ENCODE assay signal across 11 mouse cellular contexts in genomic region chr12:13009470-13009869, GRCm38 (mm10).
DNase-seq lines count a peak whose midpoint lies in the region; ATAC-seq and TF ChIP-seq lines count a peak whose summit lies in the region.
"Had no signal": no experiment of that assay in that cellular context is flagged by ENCODE, and none has a peak within 500 bp of the region (broad histone marks: within the 10 kb centered on the region; RNA-seq: fewer than 3 reads in every experiment).

No protein-coding gene starts in this region.

- no peak for ATAC-seq in liver, postnatal 0 days
- ATAC-seq in neural tube, embryonic 15.5 days (ENCODE audit: low FRiP score): no peak
- ATAC-seq: inflammation-experienced regulatory T-cells, adult 6 months had no signal

- WGBS in liver, postnatal 0 days (ENCODE audit: insufficient replicate concordance): 39% methylated on average over 2 of the region's 2 CpGs
- 50% methylated on average over 2 of the region's 2 CpGs for WGBS in neural tube, embryonic 15.5 days

- no peak overlapping the region for H3K27ac ChIP-seq in layer of hippocampus, adult 2 months
- H3K27ac ChIP-seq in MEL (ENCODE audit: control insufficient read depth, low read depth, low read length): no peak overlapping the region
- H3K27ac ChIP-seq in liver, postnatal 0 days (ENCODE audit: low read depth): no peak overlapping the region
- no peak overlapping the region for H3K27ac ChIP-seq in neural tube, embryonic 15.5 days (replicated peaks)
- H3K27ac ChIP-seq: embryonic facial prominence, embryonic 12.5 days had no signal

- H3K4me2 ChIP-seq in liver, postnatal 0 days (ENCODE audit: low read depth, low read length): no peak overlapping the region
- H3K4me2 ChIP-seq in neural tube, embryonic 15.5 days: no peak overlapping the region
- H3K4me2 ChIP-seq: embryonic facial prominence, embryonic 12.5 days had no signal

- peak; percentile 33 to 49 for DNase-seq in cerebellum, postnatal 10 days
- no peak for DNase-seq in cerebellum, postnatal 36 days
- no peak for DNase-seq in layer of hippocampus, adult 2 months (ENCODE audit: low spot score in 2 of 2)
- DNase-seq in layer of hippocampus, adult 18-20 months (ENCODE audit: low spot score in 2 of 2): no peak
- peak; percentile 5 for DNase-seq in MEL (ENCODE audit: low read depth, low spot score)
- peak; percentile 53 for DNase-seq in liver, postnatal 0 days
- no peak for DNase-seq in layer of hippocampus, adult 9-11 months
- DNase-seq: heart, adult 11 months had no signal

- peak; percentile 28 for TF ChIP-seq CTCF in layer of hippocampus, adult 2 months (conservative IDR thresholded peaks at IDR 0.05)
- peak; percentile 22 to 48 (median 39); a peak in 4 of 6 replicates for TF ChIP-seq CTCF in MEL (IDR thresholded peaks at IDR 0.05 in 2 of 3, conservative IDR thresholded peaks at IDR 0.05 in 1 of 3; ENCODE audit: control insufficient read depth in 1 of 3, insufficient read depth in 1 of 3, low read depth in 2 of 3, low read length in 3 of 3, poor library complexity in 1 of 3, severe bottlenecking in 1 of 3)
- TF ChIP-seq CTCF in liver, postnatal 0 days (IDR thresholded peaks at IDR 0.05; ENCODE audit: low read depth): peak; percentile 51

- TF ChIP-seq EP300 in MEL (IDR thresholded peaks at IDR 0.05; ENCODE audit: low read depth in 1 of 2, low read length in 2 of 2): no peak
- no peak for TF ChIP-seq EP300 in liver, postnatal 0 days (IDR thresholded peaks at IDR 0.05; ENCODE audit: low read depth)

- no peak for TF ChIP-seq POLR2A in MEL (IDR thresholded peaks at IDR 0.05; ENCODE audit: control insufficient read depth in 1 of 2, insufficient read depth in 1 of 2, low read depth in 1 of 2, low read length in 2 of 2, poor library complexity in 1 of 2)

- H3K36me3 ChIP-seq in MEL (ENCODE audit: control insufficient read depth in 1 of 2, insufficient read depth in 2 of 2, low read length in 2 of 2): no peaks in the 10 kb centered on the region
- no peaks in the 10 kb centered on the region for H3K36me3 ChIP-seq in liver, postnatal 0 days (replicated peaks; ENCODE audit: insufficient read depth, low read length)
- no peaks in the 10 kb centered on the region for H3K36me3 ChIP-seq in neural tube, embryonic 15.5 days
- H3K36me3 ChIP-seq: embryonic facial prominence, embryonic 12.5 days had no signal

- TF ChIP-seq RAD21 in MEL (IDR thresholded peaks at IDR 0.05; ENCODE audit: low read depth, low read length): peak; percentile 34

- H3K27me3 ChIP-seq in MEL (ENCODE audit: control insufficient read depth in 1 of 2, insufficient read depth in 2 of 2, low read length in 2 of 2): no peaks in the 10 kb centered on the region
- H3K27me3 ChIP-seq in liver, postnatal 0 days (ENCODE audit: insufficient read depth, low read length): no peaks in the 10 kb centered on the region
- no peaks in the 10 kb centered on the region for H3K27me3 ChIP-seq in neural tube, embryonic 15.5 days (replicated peaks)
- H3K27me3 ChIP-seq: embryonic facial prominence, embryonic 12.5 days had no signal

- H3K9ac ChIP-seq in MEL (ENCODE audit: control insufficient read depth, low read depth, low read length, poor library complexity, severe bottlenecking): no peak overlapping the region
- H3K9ac ChIP-seq in liver, postnatal 0 days (replicated peaks): no peak overlapping the region
- H3K9ac ChIP-seq in neural tube, embryonic 15.5 days (replicated peaks): no peak overlapping the region
- H3K9ac ChIP-seq: embryonic facial prominence, embryonic 12.5 days had no signal

- H3K4me1 ChIP-seq in MEL (ENCODE audit: control insufficient read depth in 1 of 2, insufficient read depth in 2 of 2, low read length in 2 of 2): no peaks in the 10 kb centered on the region
- H3K4me1 ChIP-seq in liver, postnatal 0 days (ENCODE audit: insufficient read depth): no peaks in the 10 kb centered on the region
- H3K4me1 ChIP-seq in neural tube, embryonic 15.5 days: no peaks in the 10 kb centered on the region
- H3K4me1 ChIP-seq: embryonic facial prominence, embryonic 12.5 days had no signal

- H3K4me3 ChIP-seq in layer of hippocampus, adult 2 months: no peak overlapping the region
- H3K4me3 ChIP-seq in MEL (ENCODE audit: control insufficient read depth in 1 of 2, insufficient read depth in 1 of 2, low read depth in 2 of 2, low read length in 2 of 2): no peak overlapping the region
- H3K4me3 ChIP-seq in liver, postnatal 0 days (ENCODE audit: low read depth, low read length): no peak overlapping the region
- no peak overlapping the region for H3K4me3 ChIP-seq in neural tube, embryonic 15.5 days (replicated peaks)
- H3K4me3 ChIP-seq: embryonic facial prominence, embryonic 12.5 days had no signal

- no peaks in the 10 kb centered on the region for H3K79me2 ChIP-seq in MEL (ENCODE audit: control insufficient read depth, insufficient read depth, low read length, poor library complexity)

- H3K9me3 ChIP-seq in MEL (replicated peaks; ENCODE audit: insufficient read depth, low read length): no peaks in the 10 kb centered on the region
- no peaks in the 10 kb centered on the region for H3K9me3 ChIP-seq in liver, postnatal 0 days (ENCODE audit: low read length)
- no peaks in the 10 kb centered on the region for H3K9me3 ChIP-seq in neural tube, embryonic 15.5 days (replicated peaks)
- H3K9me3 ChIP-seq: embryonic facial prominence, embryonic 12.5 days had no signal

TF ChIP-seq in MEL, 35 proteins besides CTCF, POLR2A, EP300 and RAD21:
- TF ChIP-seq NRF1 (IDR thresholded peaks at IDR 0.05; ENCODE audit: insufficient read depth, low read depth, low read length, poor library complexity, severe bottlenecking): no peak
- TF ChIP-seq MAX (IDR thresholded peaks at IDR 0.05; ENCODE audit: low read length): no peak
- TF ChIP-seq SMC3 (IDR thresholded peaks at IDR 0.05; ENCODE audit: low read depth, low read length): peak; percentile 44
- TF ChIP-seq ZC3H11A (IDR thresholded peaks at IDR 0.05; ENCODE audit: low read depth, low read length): 0 out of 2 replicates have a peak, but pooled peaks have one; percentile 23

Comparison
In these comparisons a context has a peak if more than half of its experiments do, and no peak if none do; other contexts are left out.
1. DNase-seq: peak in cerebellum, postnatal 10 days (2 of 2), MEL (single experiment) and liver, postnatal 0 days (single experiment); none in cerebellum, postnatal 36 days (0 of 2), layer of hippocampus, adult 2 months (0 of 2), layer of hippocampus, adult 18-20 months (0 of 2) and layer of hippocampus, adult 9-11 months (single experiment).
2. Peak in every context shown above with its lines, with median percentiles within 50 percentile points of each other: CTCF ChIP-seq.